Mouse (Mus musculus) liver, postnatal 0 days (tissue): Measurements from ENCODE around the gene Six1. TPM values are rescaled to one million over a fixed set of nuclear protein-coding genes. Genes with fewer than 3 reads are reported as not detected.
A peak's percentile ranks its signal among the peaks of the same experiment; 100 is the strongest.

ENCODE experiments used
- ATAC-seq: fragments of 200-750 bp; cut with Nextera tagmentation; 2 replicates; pipeline ENCODE4 v1.8.0; 2017; ENCODE audit warnings: mild to moderate bottlenecking, moderate library complexity
- DNase-seq: peaks from one replicate; pipeline ENCODE4 v3.0.0-alpha.2; 2016
- H3K27ac ChIP-seq: fragments of 300-500 bp; sonication (generic); 2 replicates; pipeline ENCODE4 v1.5.1; 2014; ENCODE audit warnings: antibody characterized with exemption, moderate library complexity, mild to moderate bottlenecking, low read depth
- H3K27me3 ChIP-seq: fragments of 300-500 bp; sonication (generic); 2 replicates; pipeline ENCODE4 v1.6.1; 2014; ENCODE audit warnings: low read length, control low read depth, mixed read lengths; ENCODE audit not compliant: insufficient read depth
- H3K36me3 ChIP-seq: fragments of 300-500 bp; sonication (generic); replicated peaks from 2 replicates; pipeline ENCODE4 v1.6.1; 2014; ENCODE audit warnings: mild to moderate bottlenecking, control low read depth, low read length, moderate library complexity, mixed read lengths; ENCODE audit not compliant: insufficient read depth
- H3K4me1 ChIP-seq: fragments of 300-500 bp; sonication (generic); 2 replicates; pipeline ENCODE4 v1.6.1; 2014; ENCODE audit warnings: antibody characterized with exemption, mild to moderate bottlenecking, control low read depth; ENCODE audit not compliant: insufficient read depth
- H3K4me2 ChIP-seq: fragments of 300-500 bp; sonication (generic); 2 replicates; pipeline ENCODE4 v1.6.1; 2014; ENCODE audit warnings: low read depth, mild to moderate bottlenecking, low read length, moderate library complexity, mixed read lengths
- H3K4me3 ChIP-seq: fragments of 300-500 bp; sonication (generic); 2 replicates; pipeline ENCODE4 v1.5.1; 2014; ENCODE audit warnings: low read depth, low read length
- H3K9ac ChIP-seq: fragments of 300-500 bp; sonication (generic); replicated peaks from 2 replicates; pipeline ENCODE4 v1.6.1; 2014; ENCODE audit warnings: mild to moderate bottlenecking, moderate library complexity
- H3K9me3 ChIP-seq: fragments of 300-500 bp; sonication (generic); 2 replicates; pipeline ENCODE4 v1.6.1; 2016; ENCODE audit warnings: mild to moderate bottlenecking, control low read depth, low read length, mixed read lengths
- CTCF ChIP-seq: sonication (generic); IDR thresholded peaks from 2 replicates; pipeline ENCODE4 v1.5.1; 2016; ENCODE audit warnings: antibody characterized with exemption, low read depth
- EP300 ChIP-seq: IDR thresholded peaks from 2 replicates; pipeline ENCODE4 v1.6.1; 2016; ENCODE audit warnings: antibody characterized with exemption, low read depth, mild to moderate bottlenecking
- WGBS: fragments of 180-500 bp; shearing (Covaris S2); extraction: QIAGEN DNeasy Blood & Tissue Kit; methylation state at CpG from one replicate; pipeline ENCODE4 v1.1.7; 2014; ENCODE audit not compliant: insufficient replicate concordance; 5-methylcytosine and 5-hydroxymethylcytosine counted together
- polyA plus RNA-seq: library from polyadenylated mRNA; unstranded; fragments of >200 nt; fragmentation: Nextera tagmentation; extraction: Ambion mirVana; gene quantifications from 2 replicates; pipeline ENCODE4 v1.2.1, GENCODE M21; 2015

The Six1 gene
- polyA plus RNA-seq, 1 experiment from 2014 or later: 0.04 TPM

GRCm38 (mm10) chr12:73060805-73061410 lies 7.2 kb upstream of the Six1 start:
- peak overlapping the region; percentile 22 for H3K4me2 ChIP-seq
- H3K9me3 ChIP-seq: no peaks in the 10 kb centered on the region
- H3K9ac ChIP-seq: no peak overlapping the region
- peaks cover 14% of the 10 kb centered on the region; the same call in 1 of the 2 replicates for H3K27me3 ChIP-seq
- no peak overlapping the region for H3K27ac ChIP-seq
- H3K4me1 ChIP-seq: no peaks in the 10 kb centered on the region
- DNase-seq (no peak), ATAC-seq (peak; percentile 23; the same call in 1 of the 2 replicates)
- H3K36me3 ChIP-seq: no peaks in the 10 kb centered on the region
- H3K4me3 ChIP-seq: no peak overlapping the region
- TF ChIP-seq CTCF (no peak), EP300 (no peak)
- WGBS: 47% methylated on average over 9 of the region's 9 CpGs

- 75% methylated on average over 6 of the region's 6 CpGs for WGBS
- no peak overlapping the region for H3K27ac ChIP-seq
- DNase-seq (no peak), ATAC-seq (no peak)
- H3K4me3 ChIP-seq: no peak overlapping the region
- H3K9me3 ChIP-seq: no peaks in the 10 kb centered on the region
- H3K9ac ChIP-seq: no peak overlapping the region
- TF ChIP-seq CTCF: no peak
- no peak for TF ChIP-seq EP300
- peaks cover 8% of the 10 kb centered on the region for H3K4me1 ChIP-seq
- H3K27me3 ChIP-seq: peaks cover 48% of the 10 kb centered on the region
- H3K36me3 ChIP-seq: no peaks in the 10 kb centered on the region
- H3K4me2 ChIP-seq: no peak overlapping the region
These were observed 3.8 kb upstream of the Six1 start for GRCm38 (mm10) chr12:73057492-73057891.

DNA sequence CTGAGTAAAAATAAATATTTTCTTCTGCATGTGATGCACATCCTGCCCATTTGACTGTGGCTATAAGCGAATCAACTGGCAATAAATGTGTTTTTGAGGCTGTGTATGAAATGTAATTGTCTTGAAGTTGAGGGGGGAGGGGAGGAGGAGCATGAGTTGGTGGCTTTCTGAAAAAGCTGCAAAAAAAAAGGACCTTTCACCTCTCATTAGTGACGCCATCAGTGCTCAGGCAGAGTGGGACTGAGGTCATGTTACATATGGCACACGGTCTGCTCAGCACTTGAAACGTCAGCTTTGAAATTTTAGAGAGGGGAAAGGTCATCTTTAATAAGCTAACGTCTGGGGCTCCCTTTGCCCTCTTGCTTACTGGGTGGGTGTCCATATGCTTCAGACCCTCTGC lies 1.8 kb upstream of the Six1 start:
- no peaks in the 10 kb centered on the region for H3K9me3 ChIP-seq
- ATAC-seq (no peak), DNase-seq (no peak)
- 19% methylated on average over 5 of the region's 5 CpGs for WGBS
- no peak overlapping the region for H3K4me3 ChIP-seq
- no peaks in the 10 kb centered on the region for H3K36me3 ChIP-seq
- H3K27ac ChIP-seq: no peak overlapping the region
- peaks cover 68% of the 10 kb centered on the region for H3K27me3 ChIP-seq
- H3K9ac ChIP-seq: no peak overlapping the region
- no peak overlapping the region for H3K4me2 ChIP-seq
- TF ChIP-seq CTCF (no peak), EP300 (no peak)
- H3K4me1 ChIP-seq: peaks cover 8% of the 10 kb centered on the region

- Histone ChIP-seq H3K36me3 (no peaks in the 10 kb centered on the region), H3K9me3 (no peaks in the 10 kb centered on the region), H3K4me3 (peak overlapping the region; percentile 53), H3K9ac (no peak overlapping the region), H3K27me3 (peaks cover 76% of the 10 kb centered on the region), H3K4me2 (peak overlapping the region; percentile 77; the same call in 1 of the 2 replicates), H3K4me1 (peaks cover 8% of the 10 kb centered on the region), H3K27ac (no peak overlapping the region)
- ATAC-seq (no peak), DNase-seq (no peak)
- TF ChIP-seq EP300: no peak
- no peak for TF ChIP-seq CTCF
- WGBS: 21% methylated on average over 15 of the region's 15 CpGs
These were observed 994 bp upstream of the Six1 start for GRCm38 (mm10) chr12:73054576-73055185.

GRCm38 (mm10) chr12:73052651-73053591 lies 766 bp downstream of the Six1 start:
- Histone ChIP-seq H3K9ac (no peak overlapping the region), H3K4me1 (peaks cover 8% of the 10 kb centered on the region), H3K4me2 (peak overlapping the region; percentile 77), H3K4me3 (peak overlapping the region; percentile 53), H3K36me3 (no peaks in the 10 kb centered on the region), H3K27me3 (peaks cover 93% of the 10 kb centered on the region), H3K9me3 (no peaks in the 10 kb centered on the region), H3K27ac (no peak overlapping the region)
- 3% methylated on average over 34 of the region's 34 CpGs for WGBS
- ATAC-seq (peak; percentile 40; the same call in 1 of the 2 replicates), DNase-seq (no peak)
- TF ChIP-seq CTCF (no peak), EP300 (no peak)
